Mouse (Mus musculus) urinary bladder, adult 18-20 months (tissue): ENCODE measurements around the gene Atp6v1f.
A peak's percentile ranks its signal among the peaks of the same experiment; 100 is the strongest.

Source experiments
- DNase-seq, 2 experiments: peaks; one replicate each; pipeline ENCODE4 v3.0.0; 2022; ENCODE audit warnings: low spot score in 2 of 2, mixed read lengths in 2 of 2

Atp6v1f gene

GRCm38 (mm10) chr6:29461502-29461901, 6.0 kb upstream of the Atp6v1f start:
- DNase-seq = no peak

- no peak for DNase-seq
Observed at GRCm38 (mm10) chr6:29463388-29463787, 4.1 kb upstream of the Atp6v1f start.

GRCm38 (mm10) chr6:29468851-29469250, 1.3 kb downstream of the Atp6v1f start:
- no peak for DNase-seq

- no peak for DNase-seq
Observed at GRCm38 (mm10) chr6:29471137-29471536, 3.6 kb downstream of the Atp6v1f start, which contains the start of gene Atp6v1fnb. Gene Atp6v1fnb (plus strand): TSS chr6:29471437.

GRCm38 (mm10) chr6:29473941-29474691, 6.6 kb downstream of the Atp6v1f start:
- DNase-seq = peak; percentile 55

- no peak for DNase-seq
Observed at GRCm38 (mm10) chr6:29474736-29475135, 7.2 kb downstream of the Atp6v1f start.

GRCm38 (mm10) chr6:29482691-29483090, 15.2 kb downstream of the Atp6v1f start:
- DNase-seq = no peak

- peak in 1 of 2 experiments; percentile 55 for DNase-seq
Observed at GRCm38 (mm10) chr6:29484716-29485559, 17.4 kb downstream of the Atp6v1f start.

- no peak for DNase-seq
Observed at GRCm38 (mm10) chr6:29485951-29486350, 18.4 kb downstream of the Atp6v1f start.

- no peak for DNase-seq
Observed at GRCm38 (mm10) chr6:29494101-29494500, 26.6 kb downstream of the Atp6v1f start.

- no peak for DNase-seq
Observed at GRCm38 (mm10) chr6:29496270-29496669, 28.8 kb downstream of the Atp6v1f start.

GRCm38 (mm10) chr6:29497791-29498190, 30.3 kb downstream of the Atp6v1f start:
- DNase-seq = no peak

- no peak for DNase-seq
Observed at GRCm38 (mm10) chr6:29500177-29500576, 32.7 kb downstream of the Atp6v1f start.

GRCm38 (mm10) chr6:29500810-29501209, 33.3 kb downstream of the Atp6v1f start:
- DNase-seq = no peak

GRCm38 (mm10) chr6:29501599-29501998, 34.1 kb downstream of the Atp6v1f start:
- no peak for DNase-seq

- no peak for DNase-seq
Observed at GRCm38 (mm10) chr6:29505493-29505892, 38.0 kb downstream of the Atp6v1f start.

GRCm38 (mm10) chr6:29506834-29507233, 39.3 kb downstream of the Atp6v1f start:
- DNase-seq = no peak

- DNase-seq = no peak
Observed at GRCm38 (mm10) chr6:29507447-29508309, 40.2 kb downstream of the Atp6v1f start, which contains the start of gene Kcp. Gene Kcp (minus strand): TSS chr6:29507952.

- DNase-seq = no peak
Observed at GRCm38 (mm10) chr6:29509086-29509485, 41.6 kb downstream of the Atp6v1f start.

GRCm38 (mm10) chr6:29513284-29513683, 45.8 kb downstream of the Atp6v1f start:
- no peak for DNase-seq

- peak; percentile 58 to 68 for DNase-seq
Observed at GRCm38 (mm10) chr6:29517139-29517538, 49.6 kb downstream of the Atp6v1f start.
